Mouse (Mus musculus) G1E (cell line): ENCODE data around the gene Hmgb2.

ENCODE experiments used
- CTCF ChIP-seq: IDR thresholded peaks from 2 replicates; pipeline ENCODE4 v1.5.1; 2012; ENCODE audit warnings: low read depth, low read length, inconsistent platforms, mixed read lengths
- GATA1 ChIP-seq: IDR thresholded peaks from 2 replicates; pipeline ENCODE4 v1.6.1; 2012; ENCODE audit warnings: borderline replicate concordance, low read length, inconsistent platforms, mixed read lengths

GRCm38 (mm10) chr8:57540951-57541350 is 29.2 kb downstream of the Hmgb2 start:
- TF ChIP-seq GATA1 = no peak
- TF ChIP-seq CTCF = no peak
